Mouse (Mus musculus) megakaryocyte, embryonic 14.5 days (primary cell): Measurements from ENCODE around the gene Nup37.

Experiments used
- FLI1 ChIP-seq: IDR thresholded peaks from 2 replicates; pipeline ENCODE4 v1.6.1; 2012; ENCODE audit warnings: low read length, inconsistent platforms, mixed read lengths
- GATA1 ChIP-seq: IDR thresholded peaks from 3 replicates; pipeline ENCODE4 v1.6.1; 2012; ENCODE audit warnings: mixed read lengths, low read length, inconsistent platforms, borderline replicate concordance

GRCm38 (mm10) chr10:88151658-88152057 is 4.9 kb downstream of the Nup37 start:
- TF ChIP-seq GATA1 = no peak
- no peak for TF ChIP-seq FLI1
